Mouse (Mus musculus): ENCODE data around the gene Dusp2. TPM values are rescaled to one million over a fixed set of nuclear protein-coding genes. Genes with fewer than 3 reads are reported as not detected.

Dusp2 gene
- total RNA-seq, 2 experiments from 2014 or later, result 3.3 to 3.7 TPM

- DNase-seq, result no peak
These were observed 11.5 kb upstream of the Dusp2 start for GRCm38 (mm10) chr2:127324456-127324855.

- peak; percentile 18 for DNase-seq
These were observed 7.7 kb upstream of the Dusp2 start for GRCm38 (mm10) chr2:127328090-127328851.

- no peak for DNase-seq
These were observed 3.0 kb upstream of the Dusp2 start for GRCm38 (mm10) chr2:127332807-127333570.

GRCm38 (mm10) chr2:127333945-127334603, 1.9 kb upstream of the Dusp2 start:
- DNase-seq, result peak; percentile 18

GRCm38 (mm10) chr2:127335078-127335541, 849 bp upstream of the Dusp2 start:
- no peak for DNase-seq

- no peak for DNase-seq
These were observed 506 bp downstream of the Dusp2 start for GRCm38 (mm10) chr2:127336497-127336832.

- no peak for DNase-seq
These were observed 926 bp downstream of the Dusp2 start for GRCm38 (mm10) chr2:127336885-127337284.

- no peak for DNase-seq
These were observed 1.6 kb downstream of the Dusp2 start for GRCm38 (mm10) chr2:127337531-127337930.

GRCm38 (mm10) chr2:127338012-127338411, 2.1 kb downstream of the Dusp2 start:
- no peak for DNase-seq

- no peak for DNase-seq
These were observed 2.5 kb downstream of the Dusp2 start, which contains the start of gene Astl for GRCm38 (mm10) chr2:127338416-127338815. Astl (plus strand) TSS chr2:127338639.

GRCm38 (mm10) chr2:127338833-127339232, 2.9 kb downstream of the Dusp2 start:
- no peak for DNase-seq

GRCm38 (mm10) chr2:127339262-127339661, 3.3 kb downstream of the Dusp2 start:
- no peak for DNase-seq

GRCm38 (mm10) chr2:127341159-127341558, 5.2 kb downstream of the Dusp2 start:
- peak; percentile 76 for DNase-seq

- DNase-seq, result no peak
These were observed 10.4 kb downstream of the Dusp2 start for GRCm38 (mm10) chr2:127346334-127346733.

GRCm38 (mm10) chr2:127347147-127347985, 11.4 kb downstream of the Dusp2 start:
- no peak for DNase-seq

- no peak for DNase-seq
These were observed 17.9 kb downstream of the Dusp2 start for GRCm38 (mm10) chr2:127353881-127354280.

- DNase-seq, result peak; percentile 91
These were observed 26.7 kb downstream of the Dusp2 start, which contains the start of gene Adra2b for GRCm38 (mm10) chr2:127362459-127363281. Adra2b (plus strand) TSS chr2:127363208.

GRCm38 (mm10) chr2:127363282-127363652, 27.3 kb downstream of the Dusp2 start:
- DNase-seq, result no peak

GRCm38 (mm10) chr2:127363696-127364095, 27.7 kb downstream of the Dusp2 start:
- no peak for DNase-seq

- no peak for DNase-seq
These were observed 28.5 kb downstream of the Dusp2 start for GRCm38 (mm10) chr2:127364452-127364851.

- no peak for DNase-seq
These were observed 31.3 kb downstream of the Dusp2 start for GRCm38 (mm10) chr2:127367126-127367820.
